Comparison of ENCODE assay signal across 19 mouse cellular contexts in genomic region chr16:96085597-96085996, GRCm38 (mm10). TPM values are rescaled to one million over a fixed set of nuclear protein-coding genes. Genes with fewer than 3 reads are reported as not detected.
A peak's percentile ranks its signal among the peaks of the same experiment; 100 is the strongest.
DNase-seq lines count a peak whose midpoint lies in the region; ATAC-seq lines count a peak whose summit lies in the region.
"Had no signal": no experiment of that assay in that cellular context is flagged by ENCODE, and none has a peak within 500 bp of the region (broad histone marks: within the 10 kb centered on the region; RNA-seq: fewer than 3 reads in every experiment).

No protein-coding gene starts in this region.

- H3K4me3 ChIP-seq in embryonic facial prominence, embryonic 14.5 days (ENCODE audit: low read depth, low read length), result no peak overlapping the region
- H3K4me3 ChIP-seq in embryonic facial prominence, embryonic 10.5 days, result no peak overlapping the region
- H3K4me3 ChIP-seq: limb, embryonic 12.5 days had no signal

- peaks cover 3% of the 10 kb centered on the region for H3K36me3 ChIP-seq in embryonic facial prominence, embryonic 14.5 days (ENCODE audit: control insufficient read depth, insufficient read depth, low read length)
- H3K36me3 ChIP-seq in embryonic facial prominence, embryonic 10.5 days (replicated peaks), result peaks cover 4% of the 10 kb centered on the region

- DNase-seq in embryonic facial prominence, embryonic 14.5 days (ENCODE audit: low spot score), result peak; percentile 18
- no peak for DNase-seq in embryonic facial prominence, embryonic 10.5 days (ENCODE audit: low spot score)
- peak; percentile 46 for DNase-seq in T-cell, adult 2 months (ENCODE audit: low spot score)
- peak; percentile 23 to 44 for DNase-seq in spleen, postnatal 14 days (ENCODE audit: low spot score in 2 of 2)
- peak; percentile 80 for DNase-seq in thymus, postnatal 0 days (ENCODE audit: low spot score)
- no peak for DNase-seq in layer of hippocampus, postnatal 10 days (ENCODE audit: low spot score in 2 of 2)
- DNase-seq in heart, postnatal 10 days, result no peak
- DNase-seq in embryo, embryonic 11 days, result no peak
- DNase-seq: adrenal gland, postnatal 25 days; cerebellum, adult 8-10 months; gastrocnemius, postnatal 10 days; kidney, adult 18-20 months; kidney, postnatal 14 days; lung, postnatal 10 days; right cerebral cortex, adult 18-20 months had no signal

- H3K9me3 ChIP-seq in embryonic facial prominence, embryonic 14.5 days (ENCODE audit: control insufficient read depth, low read length), result no peaks in the 10 kb centered on the region
- no peaks in the 10 kb centered on the region for H3K9me3 ChIP-seq in embryonic facial prominence, embryonic 10.5 days
- H3K9me3 ChIP-seq: limb, embryonic 12.5 days had no signal

- no peak overlapping the region for H3K27ac ChIP-seq in embryonic facial prominence, embryonic 14.5 days (replicated peaks; ENCODE audit: low read depth, low read length)
- no peak overlapping the region for H3K27ac ChIP-seq in embryonic facial prominence, embryonic 10.5 days (replicated peaks)
- H3K27ac ChIP-seq: hindbrain, postnatal 0 days; limb, embryonic 12.5 days; liver, embryonic 14.5 days had no signal

- intact Hi-C loops in heart, postnatal 10 days (cut with DNase I), result no loop called here

- no peak overlapping the region for H3K4me2 ChIP-seq in embryonic facial prominence, embryonic 14.5 days (ENCODE audit: low read depth, low read length)
- H3K4me2 ChIP-seq: limb, embryonic 12.5 days had no signal

- no peak for ATAC-seq in embryonic facial prominence, embryonic 14.5 days (ENCODE audit: low read depth)
- ATAC-seq: hindbrain, postnatal 0 days; Patski had no signal

- no peaks in the 10 kb centered on the region for H3K27me3 ChIP-seq in embryonic facial prominence, embryonic 14.5 days (replicated peaks; ENCODE audit: control insufficient read depth, insufficient read depth, low read length)
- no peaks in the 10 kb centered on the region for H3K27me3 ChIP-seq in embryonic facial prominence, embryonic 10.5 days (replicated peaks; ENCODE audit: low read depth, poor library complexity, severe bottlenecking)
- H3K27me3 ChIP-seq: limb, embryonic 12.5 days; Patski had no signal

- peaks cover 8% of the 10 kb centered on the region; the same call in 1 of the 2 replicates for H3K4me1 ChIP-seq in embryonic facial prominence, embryonic 14.5 days (ENCODE audit: control insufficient read depth, insufficient read depth, low read length)
- peaks cover 43% of the 10 kb centered on the region for H3K4me1 ChIP-seq in embryonic facial prominence, embryonic 10.5 days

- H3K9ac ChIP-seq in embryonic facial prominence, embryonic 14.5 days (ENCODE audit: low read depth, low read length), result no peak overlapping the region
- H3K9ac ChIP-seq: limb, embryonic 12.5 days; liver, embryonic 14.5 days had no signal

RNA-seq across cellular contexts. Expression of gene Brwd1, which starts 3.3 kb away (rescaled TPM):
- 107 and 108 TPM in 2 replicates for polyA plus RNA-seq in embryonic facial prominence, embryonic 14.5 days (2014; fragmentation: Nextera tagmentation; extraction: Ambion mirVana)
- polyA plus RNA-seq in embryonic facial prominence, embryonic 10.5 days (2016; fragmentation: Nextera tagmentation; extraction: Ambion mirVana), result 127 and 130 TPM in 2 replicates
- 56.8 and 62.9 TPM in 2 replicates for polyA plus RNA-seq in thymus, postnatal 0 days (2015; fragmentation: Nextera tagmentation; extraction: Ambion mirVana)
- total RNA-seq in layer of hippocampus, postnatal 10 days (2021), result 100 to 1,000 TPM; 101 to 152 TPM
- 100 to 1,000 TPM in 1 of 2 experiments, 10 to 100 TPM in 1; 92.4 to 101 TPM for total RNA-seq in heart, postnatal 10 days (2021)

RNA-seq across cellular contexts. Expression of gene Hmgn1, which starts 41.9 kb away (rescaled TPM):
- 528 and 592 TPM in 2 replicates for polyA plus RNA-seq in embryonic facial prominence, embryonic 14.5 days (2014; fragmentation: Nextera tagmentation; extraction: Ambion mirVana)
- polyA plus RNA-seq in embryonic facial prominence, embryonic 10.5 days (2016; fragmentation: Nextera tagmentation; extraction: Ambion mirVana), result 895 and 901 TPM in 2 replicates
- 380 and 399 TPM in 2 replicates for polyA plus RNA-seq in thymus, postnatal 0 days (2015; fragmentation: Nextera tagmentation; extraction: Ambion mirVana)
- 100 to 1,000 TPM in 1 of 2 experiments, 10 to 100 TPM in 1; 82.0 to 110 TPM for total RNA-seq in layer of hippocampus, postnatal 10 days (2021)
- 100 to 1,000 TPM in 1 of 2 experiments, 10 to 100 TPM in 1; 94.6 to 120 TPM for total RNA-seq in heart, postnatal 10 days (2021)

RNA-seq across cellular contexts. Expression of gene Wrb, which starts 59.6 kb away (rescaled TPM):
- polyA plus RNA-seq in embryonic facial prominence, embryonic 14.5 days (2014; fragmentation: Nextera tagmentation; extraction: Ambion mirVana), result 61.3 and 63.0 TPM in 2 replicates
- 86.2 and 94.3 TPM in 2 replicates for polyA plus RNA-seq in embryonic facial prominence, embryonic 10.5 days (2016; fragmentation: Nextera tagmentation; extraction: Ambion mirVana)
- polyA plus RNA-seq in thymus, postnatal 0 days (2015; fragmentation: Nextera tagmentation; extraction: Ambion mirVana), result 26.3 and 26.8 TPM in 2 replicates
- 10 to 100 TPM; 76.9 to 89.3 TPM for total RNA-seq in layer of hippocampus, postnatal 10 days (2021)
- 10 to 100 TPM; 12.8 to 18.2 TPM for total RNA-seq in heart, postnatal 10 days (2021)

Comparison
In these comparisons a context has a peak if more than half of its experiments do, and no peak if none do; other contexts are left out.
1. DNase-seq: peak in embryonic facial prominence, embryonic 14.5 days (single experiment), T-cell, adult 2 months (single experiment), spleen, postnatal 14 days (2 of 2) and thymus, postnatal 0 days (single experiment); none in embryonic facial prominence, embryonic 10.5 days (single experiment), layer of hippocampus, postnatal 10 days (0 of 2), heart, postnatal 10 days (0 of 2) and embryo, embryonic 11 days (single experiment).